Mouse (Mus musculus) gastrocnemius, postnatal 10 days (tissue): ENCODE measurements at regions not wholly inside any gene's neighbourhood (a gene's known extent, or its start where the extent isn't known, plus 50 kb on each side); places are given as distances from the start of the nearest gene placed in this dataset.

ENCODE experiments used
- DNase-seq: peaks from one replicate; pipeline ENCODE4 v3.0.0; 2021; ENCODE audit warnings: mixed read lengths

- no peak for DNase-seq
Measured at GRCm38 (mm10) chr2:174178801-174179200, 68.7 kb downstream of the Npepl1 start.

GRCm38 (mm10) chr2:174184797-174185196, 74.6 kb downstream of the Npepl1 start:
- no peak for DNase-seq

- no peak for DNase-seq
Measured at GRCm38 (mm10) chr2:174191071-174191470, 80.9 kb downstream of the Npepl1 start.

GRCm38 (mm10) chr2:174191516-174191915, 81.4 kb downstream of the Npepl1 start:
- no peak for DNase-seq

GRCm38 (mm10) chr2:174192026-174192425, 81.9 kb downstream of the Npepl1 start:
- no peak for DNase-seq

GRCm38 (mm10) chr2:174193506-174193905, 83.4 kb downstream of the Npepl1 start:
- DNase-seq: peak; percentile 18

GRCm38 (mm10) chr2:174195651-174196050, 85.5 kb downstream of the Npepl1 start:
- DNase-seq: no peak

- DNase-seq: no peak
Measured at GRCm38 (mm10) chr2:174196696-174197215, 86.6 kb downstream of the Npepl1 start.

GRCm38 (mm10) chr2:174197306-174197945, 86.7 kb upstream of the Gnas start:
- DNase-seq: no peak

GRCm38 (mm10) chr2:174198406-174198971, 85.6 kb upstream of the Gnas start:
- no peak for DNase-seq

- no peak for DNase-seq
Measured at GRCm38 (mm10) chr2:174199961-174200862, 83.9 kb upstream of the Gnas start.

GRCm38 (mm10) chr2:174203412-174203811, 80.7 kb upstream of the Gnas start:
- DNase-seq: no peak

GRCm38 (mm10) chr2:174211681-174212080, 72.4 kb upstream of the Gnas start:
- no peak for DNase-seq

- no peak for DNase-seq
Measured at GRCm38 (mm10) chr2:174226660-174227059, 57.5 kb upstream of the Gnas start.
